Mouse (Mus musculus): Measurements from ENCODE around the gene Taok3. TPM values are rescaled to one million over a fixed set of nuclear protein-coding genes. Genes with fewer than 3 reads are reported as not detected.

Taok3 gene
- polyA plus RNA-seq, 1 experiment from 2014 or later = 38.7 TPM

DNA sequence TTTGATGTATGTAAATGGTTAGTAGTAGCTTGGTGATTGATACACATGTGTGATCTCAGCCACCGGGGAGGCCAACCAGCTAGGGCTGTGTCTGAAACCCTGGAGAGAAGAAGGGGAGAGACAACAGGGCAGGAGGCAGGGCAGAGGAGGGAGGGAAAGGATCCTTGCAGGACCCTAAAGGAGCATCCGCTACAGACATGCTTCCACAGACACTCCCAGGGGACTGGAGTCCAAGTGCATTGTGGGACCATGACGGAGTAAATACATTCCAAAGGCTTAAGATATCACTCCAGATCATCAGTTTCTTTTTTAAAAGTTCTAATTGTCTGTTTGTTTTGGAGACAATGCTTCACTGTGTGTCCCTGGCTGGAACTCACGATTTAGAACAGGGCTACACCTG lies 94.1 kb downstream of the Taok3 start:
- WGBS = 74% methylated on average over 4 of the region's 4 CpGs
- Histone ChIP-seq H3K9ac (no peak overlapping the region), H3K36me3 (peaks cover 20% of the 10 kb centered on the region), H3K4me3 (no peak overlapping the region), H3K27ac (no peak overlapping the region), H3K9me3 (no peaks in the 10 kb centered on the region), H3K4me2 (replicated peaks) (no peak overlapping the region), H3K4me1 (no peaks in the 10 kb centered on the region), H3K27me3 (replicated peaks) (no peaks in the 10 kb centered on the region)
- no peak for ATAC-seq (ENCODE audit: low FRiP score, low read depth)

DNA sequence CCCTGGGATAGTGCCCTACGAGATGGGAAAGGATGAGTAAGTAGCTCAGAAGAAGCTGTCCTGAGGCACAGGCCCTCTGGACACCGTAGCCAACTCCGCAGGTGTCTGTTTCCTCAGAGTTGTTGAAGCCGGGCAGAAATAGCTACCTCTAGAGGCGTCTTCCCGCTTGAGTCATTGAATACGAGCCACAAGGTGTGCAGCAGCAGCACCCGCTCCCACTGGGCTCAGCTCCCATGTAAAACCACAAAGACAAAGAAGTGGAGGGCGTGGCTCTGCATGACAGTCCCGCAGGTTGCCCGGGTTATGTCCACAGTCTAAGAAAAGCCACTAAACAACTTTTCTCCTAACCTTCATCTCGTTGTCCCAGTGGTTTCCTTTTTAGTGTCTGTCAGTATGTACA lies 111.1 kb downstream of the Taok3 start:
- no peaks in the 10 kb centered on the region for H3K9me3 ChIP-seq
- peaks cover 12% of the 10 kb centered on the region; the same call in 1 of the 2 replicates for H3K36me3 ChIP-seq
- no peak for ATAC-seq (ENCODE audit: low FRiP score, low read depth)
- no peak overlapping the region for H3K4me3 ChIP-seq
- H3K27ac ChIP-seq = no peak overlapping the region
- no peak overlapping the region for H3K9ac ChIP-seq
- H3K27me3 ChIP-seq (replicated peaks) = no peaks in the 10 kb centered on the region
- H3K4me1 ChIP-seq = no peaks in the 10 kb centered on the region
- H3K4me2 ChIP-seq (replicated peaks) = no peak overlapping the region
- 74% methylated on average over 12 of the region's 12 CpGs for WGBS

DNA sequence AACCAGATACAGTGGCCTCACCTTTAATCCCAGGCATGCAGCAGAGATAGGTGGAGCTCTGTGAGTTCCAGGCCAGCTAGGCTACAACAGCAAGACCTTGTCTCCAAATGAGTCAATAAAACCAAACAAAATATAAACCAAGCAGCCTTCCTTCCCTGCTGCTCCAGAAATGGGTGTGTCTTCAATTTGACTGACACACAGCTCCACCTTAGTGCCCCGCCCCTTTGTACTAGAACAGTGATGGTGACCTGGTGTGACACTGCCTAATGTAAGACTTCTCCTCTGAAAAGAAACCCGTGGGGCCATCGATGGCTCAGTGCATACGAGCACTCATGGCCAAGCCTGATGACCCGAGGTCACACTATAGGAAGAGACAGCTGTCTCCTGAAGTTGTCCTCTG lies 116.6 kb downstream of the Taok3 start:
- Histone ChIP-seq H3K4me1 (peaks cover 4% of the 10 kb centered on the region), H3K4me3 (no peak overlapping the region), H3K27ac (no peak overlapping the region), H3K9ac (no peak overlapping the region), H3K27me3 (replicated peaks) (no peaks in the 10 kb centered on the region), H3K36me3 (peaks cover 6% of the 10 kb centered on the region; the same call in 1 of the 2 replicates), H3K4me2 (replicated peaks) (no peak overlapping the region), H3K9me3 (no peaks in the 10 kb centered on the region)
- no peak for ATAC-seq (ENCODE audit: low FRiP score, low read depth)
- WGBS = 78% methylated on average over 5 of the region's 5 CpGs

DNA sequence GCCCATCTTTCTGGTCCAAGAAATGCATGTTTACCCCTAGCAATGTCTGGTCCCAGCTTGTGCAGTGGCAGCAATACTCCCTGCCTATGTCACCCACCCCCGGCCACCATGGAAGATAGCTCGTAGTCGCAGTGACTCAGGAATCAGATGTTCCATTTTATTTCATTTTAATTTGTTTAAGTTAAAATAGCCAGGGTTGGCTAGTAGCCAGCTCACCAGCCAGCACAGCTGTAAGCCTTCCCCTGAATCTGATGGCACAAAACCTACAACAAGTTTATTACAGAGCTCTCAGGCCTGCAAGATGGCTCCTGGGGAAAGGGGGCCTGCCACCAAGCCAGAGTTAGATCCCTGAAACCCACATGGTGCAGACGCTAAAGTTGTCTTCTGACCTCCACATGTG lies 119.2 kb downstream of the Taok3 start:
- no peak for ATAC-seq (ENCODE audit: low FRiP score, low read depth)
- no peak overlapping the region for H3K27ac ChIP-seq
- no peak overlapping the region for H3K9ac ChIP-seq
- WGBS = 78% methylated on average over 4 of the region's 4 CpGs
- H3K4me2 ChIP-seq (replicated peaks) = no peak overlapping the region
- no peaks in the 10 kb centered on the region for H3K9me3 ChIP-seq
- H3K27me3 ChIP-seq (replicated peaks) = 0 out of 2 replicates have a peak, but pooled peaks cover 3% of the 10 kb centered on the region
- no peak overlapping the region for H3K4me3 ChIP-seq
- H3K36me3 ChIP-seq = peaks cover 6% of the 10 kb centered on the region; the same call in 1 of the 2 replicates
- peaks cover 12% of the 10 kb centered on the region for H3K4me1 ChIP-seq

DNA sequence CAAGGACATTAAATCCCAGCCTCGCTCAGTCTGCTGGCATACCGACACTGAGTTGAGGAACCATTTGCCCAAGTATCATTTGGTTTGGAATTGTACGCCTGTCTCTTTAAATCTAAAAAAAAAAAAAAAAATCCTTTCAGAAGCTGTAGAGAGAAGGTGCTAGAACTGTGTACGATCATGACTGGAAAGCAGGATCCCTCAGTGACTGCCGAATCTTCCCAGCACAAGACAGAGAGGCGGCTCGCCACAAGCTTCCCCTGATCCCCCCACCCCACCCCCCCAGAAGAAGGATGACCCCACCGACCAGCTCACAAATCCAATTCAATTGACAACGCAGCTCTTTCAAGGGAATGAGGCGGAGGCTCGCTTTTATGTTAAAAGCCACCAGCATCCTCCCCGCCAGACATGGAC lies 120.4 kb downstream of the Taok3 start:
- H3K4me3 ChIP-seq = peak overlapping the region; percentile 51
- H3K9ac ChIP-seq = peak overlapping the region; percentile 71
- peak overlapping the region; percentile 84 for H3K27ac ChIP-seq
- 0 out of 2 replicates have a peak, but pooled peaks have one; percentile 38 for ATAC-seq (ENCODE audit: low FRiP score, low read depth)
- H3K4me2 ChIP-seq (replicated peaks) = peak overlapping the region; percentile 69
- H3K9me3 ChIP-seq = no peaks in the 10 kb centered on the region
- H3K27me3 ChIP-seq (replicated peaks) = 0 out of 2 replicates have a peak, but pooled peaks cover 3% of the 10 kb centered on the region
- no peaks in the 10 kb centered on the region for H3K36me3 ChIP-seq
- WGBS = 4% methylated on average over 12 of the region's 12 CpGs
- peaks cover 12% of the 10 kb centered on the region for H3K4me1 ChIP-seq

DNA sequence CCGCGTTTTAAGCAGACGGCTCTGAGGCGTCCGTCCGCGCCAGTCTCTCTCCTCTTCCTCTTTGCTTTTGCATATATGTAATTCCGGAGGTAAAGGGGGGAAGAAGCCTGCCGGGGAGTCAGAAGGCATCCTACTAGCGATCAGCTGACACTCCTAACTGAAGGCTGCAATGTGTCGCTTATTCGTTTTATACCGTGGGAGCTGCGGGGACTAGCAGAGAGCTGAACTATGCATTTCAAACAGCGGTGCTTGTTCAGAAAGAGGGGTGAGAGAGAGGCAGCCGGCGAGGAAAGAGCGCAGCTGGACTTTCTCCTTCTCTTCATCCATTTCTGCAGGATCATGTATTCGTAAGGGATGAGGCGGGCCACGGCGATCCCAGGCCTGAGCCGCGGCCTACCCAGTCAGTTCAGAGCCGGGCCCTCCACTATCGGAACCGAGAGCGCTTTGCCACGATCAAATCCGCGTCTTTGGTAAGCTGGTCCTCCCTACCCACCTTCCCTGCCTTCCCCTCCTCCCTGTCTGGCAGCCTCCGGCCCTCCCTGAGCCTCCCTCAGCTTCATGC lies 120.9 kb downstream of the Taok3 start:
- peak overlapping the region; percentile 51 for H3K4me3 ChIP-seq
- peak overlapping the region; percentile 84 for H3K27ac ChIP-seq
- ATAC-seq (ENCODE audit: low FRiP score, low read depth) = 0 out of 2 replicates have a peak, but pooled peaks have one; percentile 41
- peak overlapping the region; percentile 71 for H3K9ac ChIP-seq
- H3K27me3 ChIP-seq (replicated peaks) = 0 out of 2 replicates have a peak, but pooled peaks cover 3% of the 10 kb centered on the region
- H3K9me3 ChIP-seq = no peaks in the 10 kb centered on the region
- peaks cover 12% of the 10 kb centered on the region for H3K4me1 ChIP-seq
- peak overlapping the region; percentile 69 for H3K4me2 ChIP-seq (replicated peaks)
- WGBS = 1% methylated on average over 32 of the region's 32 CpGs
- no peaks in the 10 kb centered on the region for H3K36me3 ChIP-seq

DNA sequence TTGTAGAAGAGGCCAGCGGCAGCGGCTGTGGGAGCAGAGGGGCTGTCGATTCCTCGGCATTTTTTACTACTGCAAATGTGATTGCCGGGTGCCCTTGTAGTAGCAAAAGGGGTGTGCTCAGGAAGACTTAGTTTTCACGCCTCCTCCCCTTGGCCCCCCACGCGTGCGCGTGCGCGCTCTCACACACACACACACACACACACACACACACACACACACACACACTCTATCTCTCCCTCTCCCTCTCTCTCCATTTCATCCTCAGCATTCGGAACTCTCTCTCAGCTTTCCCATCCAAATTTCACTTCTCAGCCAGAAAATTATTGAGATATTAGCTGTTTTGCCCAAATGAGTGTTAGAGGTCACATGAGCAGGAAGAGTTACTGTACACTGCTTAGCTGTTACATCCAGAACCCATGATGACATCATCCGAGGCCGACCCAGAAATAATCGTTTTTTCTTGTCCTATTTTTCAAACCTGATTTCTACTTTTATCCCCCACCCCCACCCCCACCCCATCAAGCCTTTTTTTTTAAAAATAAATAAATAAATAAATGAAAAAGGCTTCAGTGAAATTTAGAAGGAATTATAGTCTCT lies 122.1 kb downstream of the Taok3 start:
- Histone ChIP-seq H3K9ac (peak overlapping the region; percentile 71), H3K36me3 (no peaks in the 10 kb centered on the region), H3K4me2 (replicated peaks) (peak overlapping the region; percentile 69), H3K27ac (no peak overlapping the region), H3K27me3 (replicated peaks) (0 out of 2 replicates have a peak, but pooled peaks cover 3% of the 10 kb centered on the region), H3K4me3 (peak overlapping the region; percentile 51), H3K4me1 (peaks cover 12% of the 10 kb centered on the region), H3K9me3 (no peaks in the 10 kb centered on the region)
- WGBS = 32% methylated on average over 16 of the region's 16 CpGs
- 0 out of 2 replicates have a peak, but pooled peaks have one; percentile 41 for ATAC-seq (ENCODE audit: low FRiP score, low read depth)

DNA sequence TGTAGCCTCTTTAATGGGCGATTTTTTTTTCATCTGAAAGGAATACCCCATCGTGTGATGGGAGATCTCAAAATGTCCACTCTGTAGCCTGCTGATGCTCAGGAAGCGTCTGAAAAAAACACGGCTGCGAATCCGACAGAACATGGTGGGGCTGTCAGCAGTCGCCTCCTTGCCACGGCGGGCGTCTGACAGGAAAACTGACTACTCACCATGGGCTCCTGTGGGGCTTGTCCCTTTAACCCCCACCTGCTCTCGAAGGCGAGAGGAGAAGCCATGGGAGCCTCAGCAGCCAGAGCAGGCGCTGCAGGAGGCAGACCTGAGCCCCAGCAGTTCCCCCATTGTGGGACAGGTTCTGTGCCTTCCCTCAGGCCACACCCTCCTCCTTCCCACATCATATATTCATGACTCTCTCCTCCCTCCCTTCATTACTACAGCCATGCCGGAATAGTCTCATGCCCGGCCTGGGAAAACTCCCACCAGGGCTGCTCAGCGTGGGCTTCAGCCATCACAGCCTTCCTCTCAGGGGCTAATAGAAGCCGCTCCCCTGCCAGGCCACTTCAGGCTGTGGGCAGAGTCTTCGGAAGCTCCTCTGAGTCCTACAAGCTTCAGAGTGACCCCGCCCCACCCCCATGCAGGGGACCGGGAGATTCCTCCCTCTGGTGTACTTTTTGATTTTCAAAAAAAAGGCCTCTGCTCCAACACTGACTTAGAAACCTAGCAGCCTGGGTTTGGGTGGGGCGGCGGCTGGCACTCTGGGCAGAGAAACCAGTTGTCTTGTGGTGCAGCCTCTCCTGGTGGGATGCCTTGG lies 122.9 kb downstream of the Taok3 start:
- no peaks in the 10 kb centered on the region for H3K36me3 ChIP-seq
- 22% methylated on average over 22 of the region's 22 CpGs for WGBS
- peak; percentile 48; the same call in 1 of the 2 replicates for ATAC-seq (ENCODE audit: low FRiP score, low read depth)
- H3K4me3 ChIP-seq = peak overlapping the region; percentile 40
- peak overlapping the region; percentile 69 for H3K4me2 ChIP-seq (replicated peaks)
- H3K27ac ChIP-seq = 0 out of 2 replicates have a peak overlapping the region, but pooled peaks have one; percentile 27
- H3K27me3 ChIP-seq (replicated peaks) = 0 out of 2 replicates have a peak, but pooled peaks cover 3% of the 10 kb centered on the region
- no peaks in the 10 kb centered on the region for H3K9me3 ChIP-seq
- H3K4me1 ChIP-seq = peaks cover 12% of the 10 kb centered on the region
- peak overlapping the region; percentile 56 for H3K9ac ChIP-seq

DNA sequence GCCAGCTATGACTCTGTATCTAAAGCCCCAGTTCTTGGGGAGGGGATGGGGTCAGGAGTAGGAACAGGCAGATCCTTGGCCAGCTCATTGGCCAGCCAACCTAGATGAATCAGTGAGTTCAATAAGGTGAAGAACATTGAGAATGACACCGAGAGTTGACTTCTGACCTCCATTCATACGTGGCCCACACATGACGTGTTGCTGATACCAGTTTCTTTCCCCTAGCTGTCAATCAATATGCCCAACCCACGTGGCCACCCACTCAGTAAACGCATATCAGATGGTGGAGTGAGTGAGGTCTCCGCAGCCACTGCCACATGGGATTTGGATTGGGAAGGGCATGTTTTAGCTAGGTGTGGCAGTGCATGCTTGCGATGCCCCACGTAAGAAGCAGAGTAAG lies 125.2 kb downstream of the Taok3 start:
- WGBS = 97% methylated on average over 8 of the region's 8 CpGs
- Histone ChIP-seq H3K4me3 (no peak overlapping the region), H3K4me1 (peaks cover 8% of the 10 kb centered on the region)

DNA sequence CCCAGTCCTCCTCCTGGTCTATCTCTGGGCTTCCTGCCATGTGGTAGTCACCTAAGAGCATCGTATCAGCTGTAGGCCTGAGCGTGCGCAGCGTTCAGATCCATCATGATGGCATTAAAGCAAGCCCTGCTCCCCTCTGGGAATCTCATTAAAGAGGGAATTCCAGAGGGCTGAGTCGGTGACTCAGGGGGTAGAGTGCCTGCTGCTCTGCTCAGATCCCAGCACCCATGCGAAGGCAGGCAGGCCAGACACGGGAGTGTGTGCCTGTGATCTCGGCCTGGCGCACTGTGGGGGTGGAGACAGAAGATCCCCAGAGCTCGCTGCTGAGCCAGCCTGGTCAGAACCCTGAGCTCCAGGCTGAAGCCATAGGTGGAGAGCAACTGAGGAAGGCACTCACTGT lies 128.4 kb downstream of the Taok3 start:
- 38% methylated on average over 10 of the region's 10 CpGs for WGBS
- Histone ChIP-seq H3K36me3 (peaks cover 25% of the 10 kb centered on the region), H3K9me3 (no peaks in the 10 kb centered on the region), H3K9ac (no peak overlapping the region), H3K4me2 (replicated peaks) (no peak overlapping the region), H3K27ac (no peak overlapping the region), H3K4me1 (peaks cover 3% of the 10 kb centered on the region; the same call in 1 of the 2 replicates), H3K4me3 (no peak overlapping the region), H3K27me3 (replicated peaks) (no peaks in the 10 kb centered on the region)
- no peak for ATAC-seq (ENCODE audit: low FRiP score, low read depth)

More for the DNA sequence above, 125.2 kb downstream of the Taok3 start:
- Histone ChIP-seq H3K27me3 (replicated peaks) (0 out of 2 replicates have a peak, but pooled peaks cover 3% of the 10 kb centered on the region), H3K27ac (no peak overlapping the region), H3K36me3 (no peaks in the 10 kb centered on the region), H3K9me3 (no peaks in the 10 kb centered on the region), H3K4me2 (replicated peaks) (no peak overlapping the region), H3K9ac (no peak overlapping the region)
- no peak for ATAC-seq (ENCODE audit: low FRiP score, low read depth)

DNA sequence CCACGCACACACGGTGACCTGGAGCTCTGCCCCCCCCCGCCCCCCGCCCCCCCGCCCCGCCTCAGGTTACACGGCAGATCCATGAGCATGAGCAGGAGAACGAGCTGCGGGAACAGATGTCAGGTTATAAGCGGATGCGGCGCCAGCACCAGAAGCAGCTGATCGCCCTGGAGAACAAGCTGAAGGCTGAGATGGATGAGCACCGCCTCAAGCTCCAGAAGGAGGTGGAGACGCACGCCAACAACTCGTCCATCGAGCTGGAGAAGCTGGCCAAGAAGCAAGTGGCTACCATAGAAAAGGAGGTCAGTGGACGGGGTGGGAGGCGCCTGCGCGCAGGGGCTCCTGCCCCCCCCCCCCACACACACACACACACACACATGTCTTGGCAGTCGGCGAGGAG lies 130.9 kb downstream of the Taok3 start:
- no peak overlapping the region for H3K4me3 ChIP-seq
- peaks cover 33% of the 10 kb centered on the region for H3K36me3 ChIP-seq
- H3K9me3 ChIP-seq = no peaks in the 10 kb centered on the region
- H3K27me3 ChIP-seq (replicated peaks) = no peaks in the 10 kb centered on the region
- H3K4me2 ChIP-seq (replicated peaks) = no peak overlapping the region
- WGBS = 77% methylated on average over 24 of the region's 24 CpGs
- no peaks in the 10 kb centered on the region for H3K4me1 ChIP-seq
- no peak overlapping the region for H3K9ac ChIP-seq
- H3K27ac ChIP-seq = no peak overlapping the region
- no peak for ATAC-seq (ENCODE audit: low FRiP score, low read depth)

DNA sequence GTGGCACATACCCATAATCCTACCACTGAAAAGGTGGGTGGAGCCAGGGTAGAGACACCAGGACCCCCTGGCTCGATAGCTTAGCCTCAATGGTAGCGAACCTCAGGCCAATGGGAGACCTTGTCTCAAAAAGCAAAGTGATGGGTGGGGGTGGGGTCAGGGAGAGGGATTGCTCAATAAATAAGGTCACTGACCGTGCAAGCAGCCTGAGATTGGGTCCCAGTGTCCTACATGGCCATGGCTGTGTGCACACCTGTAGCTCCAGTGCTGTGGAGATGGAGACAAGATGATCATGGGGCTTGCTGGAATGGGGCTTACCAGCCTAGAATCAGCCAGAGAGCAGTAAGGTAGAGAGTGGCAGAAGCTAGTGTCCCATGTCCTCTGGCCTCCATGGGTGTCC lies 131.8 kb downstream of the Taok3 start:
- Histone ChIP-seq H3K4me2 (replicated peaks) (no peak overlapping the region), H3K4me3 (no peak overlapping the region), H3K4me1 (no peaks in the 10 kb centered on the region), H3K9ac (no peak overlapping the region), H3K27me3 (replicated peaks) (no peaks in the 10 kb centered on the region), H3K36me3 (peaks cover 43% of the 10 kb centered on the region), H3K9me3 (no peaks in the 10 kb centered on the region), H3K27ac (no peak overlapping the region)
- ATAC-seq (ENCODE audit: low FRiP score, low read depth) = no peak
- WGBS = 93% methylated on average over 3 of the region's 3 CpGs
